Mouse (Mus musculus) limb, embryonic 14.5 days (tissue): ENCODE results near the gene Asl. TPM values are rescaled to one million over a fixed set of nuclear protein-coding genes. Genes with fewer than 3 reads are reported as not detected.

Experiments
- ATAC-seq: fragments of 200-750 bp; cut with Nextera tagmentation; 2 replicates; pipeline ENCODE4 v1.8.0; 2017; ENCODE audit warnings: low read depth, moderate number of reproducible peaks, moderate TSS enrichment; ENCODE audit not compliant: low FRiP score
- DNase-seq: peaks from one replicate; pipeline ENCODE4 v3.0.0-alpha.2; 2015; ENCODE audit warnings: low spot score
- H3K27ac ChIP-seq: fragments of 300-500 bp; sonication (generic); replicated peaks from 2 replicates; pipeline ENCODE4 v1.5.1; 2014; ENCODE audit warnings: low read depth, mild to moderate bottlenecking, low read length, moderate library complexity, mixed read lengths
- H3K27me3 ChIP-seq: fragments of 300-500 bp; sonication (generic); 2 replicates; pipeline ENCODE4 v1.6.1; 2014; ENCODE audit warnings: low read length, mixed read lengths; ENCODE audit not compliant: control insufficient read depth, insufficient read depth
- H3K36me3 ChIP-seq: fragments of 300-500 bp; sonication (generic); 2 replicates; pipeline ENCODE4 v1.6.1; 2014; ENCODE audit warnings: mild to moderate bottlenecking, low read length, moderate library complexity, mixed read lengths; ENCODE audit not compliant: control insufficient read depth, insufficient read depth
- H3K4me1 ChIP-seq: fragments of 300-500 bp; sonication (generic); 2 replicates; pipeline ENCODE4 v1.6.1; 2014; ENCODE audit warnings: antibody characterized with exemption, low read length, mixed read lengths; ENCODE audit not compliant: control insufficient read depth, insufficient read depth
- H3K4me2 ChIP-seq: fragments of 300-500 bp; sonication (generic); replicated peaks from 2 replicates; pipeline ENCODE4 v1.6.1; 2014; ENCODE audit warnings: low read depth, mild to moderate bottlenecking, low read length, moderate library complexity; ENCODE audit not compliant: severe bottlenecking
- H3K4me3 ChIP-seq: fragments of 300-500 bp; sonication (generic); replicated peaks from 2 replicates; pipeline ENCODE4 v1.5.1; 2014; ENCODE audit warnings: low read length
- H3K9ac ChIP-seq: fragments of 300-500 bp; sonication (generic); 2 replicates; pipeline ENCODE4 v1.6.1; 2014; ENCODE audit warnings: mild to moderate bottlenecking, low read depth, low read length, moderate library complexity; ENCODE audit not compliant: severe bottlenecking
- H3K9me3 ChIP-seq: fragments of 300-500 bp; sonication (generic); 2 replicates; pipeline ENCODE4 v1.6.1; 2016; ENCODE audit warnings: low read length; ENCODE audit not compliant: control insufficient read depth
- POLR2A ChIP-seq: fragments of 200-500 bp; IDR thresholded peaks from 2 replicates; pipeline ENCODE4 v1.8.0; 2012; ENCODE audit warnings: inconsistent platforms, mild to moderate bottlenecking, moderate library complexity, borderline replicate concordance; ENCODE audit not compliant: insufficient read depth, insufficient read length; ENCODE audit errors: extremely low read depth
- WGBS: fragments of 180-500 bp; shearing (Covaris S2); extraction: QIAGEN DNeasy Blood & Tissue Kit; methylation state at CpG from one replicate; pipeline ENCODE4 v1.1.7; 2014; 5-methylcytosine and 5-hydroxymethylcytosine counted together
- polyA plus RNA-seq, 2 experiments: library from polyadenylated mRNA; depleted of rRNA in 1 of 2; stranded (reverse) in 1 of 2; unstranded in 1 of 2; fragments of >200 nt; fragmentation: Nextera tagmentation in 1 of 2; extraction: Ambion mirVana in 1 of 2; gene quantifications; 2 replicates each; pipeline versions ENCODE4 v1.2.1 to v1.2.3; 2012 to 2014

Asl gene
- polyA plus RNA-seq, 2 experiments = 21.5 to 36.5 TPM

DNA sequence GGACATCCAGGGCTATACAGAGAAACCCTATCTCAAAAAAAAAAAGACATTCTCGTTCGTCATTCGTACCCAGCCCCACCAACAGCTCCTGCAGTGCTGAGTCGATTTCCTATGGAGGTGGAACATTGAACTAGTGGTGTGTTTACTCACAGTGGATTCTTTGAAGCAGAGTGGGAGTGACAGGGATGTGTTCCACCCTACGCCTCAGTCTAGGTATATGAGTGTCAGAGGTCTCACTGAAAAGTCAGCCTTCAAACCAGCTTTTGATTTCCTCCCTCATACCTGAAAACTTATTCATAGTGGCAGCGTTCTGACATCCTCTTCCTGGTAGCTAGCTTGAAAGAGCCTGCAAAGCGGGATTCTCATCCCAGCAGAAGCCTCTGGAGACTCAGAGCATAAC lies 60.6 kb downstream of the Asl start:
- no peak for ATAC-seq
- no peak for TF ChIP-seq POLR2A

DNA sequence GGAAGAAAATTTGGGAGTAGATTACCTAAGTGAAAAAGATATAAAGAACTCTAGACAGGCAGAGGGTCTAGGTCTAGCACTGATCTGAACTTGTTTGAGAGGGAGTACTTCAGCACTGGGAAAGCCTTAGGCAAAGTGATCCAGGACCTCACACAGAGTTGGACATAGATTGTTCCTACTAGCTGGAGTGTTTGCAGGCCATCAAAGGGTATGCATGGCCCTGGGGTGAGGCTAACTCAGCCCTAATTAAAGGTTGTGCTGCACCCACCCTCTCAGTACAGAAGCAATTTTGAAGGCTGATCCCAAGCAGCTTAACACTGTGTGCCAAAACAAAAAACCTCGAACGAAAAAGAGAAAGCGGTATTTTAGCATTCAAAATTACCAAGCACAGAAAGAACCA lies 62.6 kb downstream of the Asl start:
- DNase-seq (no peak), ATAC-seq (no peak)
- Histone ChIP-seq H3K9me3 (no peaks in the 10 kb centered on the region), H3K4me1 (no peaks in the 10 kb centered on the region), H3K4me2 (no peak overlapping the region), H3K4me3 (no peak overlapping the region), H3K9ac (no peak overlapping the region), H3K27ac (no peak overlapping the region), H3K27me3 (no peaks in the 10 kb centered on the region), H3K36me3 (no peaks in the 10 kb centered on the region)
- WGBS = 71% methylated on average over 3 of the region's 3 CpGs
- no peak for TF ChIP-seq POLR2A

More for the DNA sequence above, 60.6 kb downstream of the Asl start:
- Histone ChIP-seq H3K27me3 (no peaks in the 10 kb centered on the region), H3K4me2 (no peak overlapping the region), H3K27ac (no peak overlapping the region), H3K9ac (no peak overlapping the region), H3K9me3 (no peaks in the 10 kb centered on the region), H3K36me3 (peaks cover 7% of the 10 kb centered on the region), H3K4me3 (no peak overlapping the region), H3K4me1 (no peaks in the 10 kb centered on the region)
- WGBS = 83% methylated on average over 7 of the region's 7 CpGs
- no peak for DNase-seq

DNA sequence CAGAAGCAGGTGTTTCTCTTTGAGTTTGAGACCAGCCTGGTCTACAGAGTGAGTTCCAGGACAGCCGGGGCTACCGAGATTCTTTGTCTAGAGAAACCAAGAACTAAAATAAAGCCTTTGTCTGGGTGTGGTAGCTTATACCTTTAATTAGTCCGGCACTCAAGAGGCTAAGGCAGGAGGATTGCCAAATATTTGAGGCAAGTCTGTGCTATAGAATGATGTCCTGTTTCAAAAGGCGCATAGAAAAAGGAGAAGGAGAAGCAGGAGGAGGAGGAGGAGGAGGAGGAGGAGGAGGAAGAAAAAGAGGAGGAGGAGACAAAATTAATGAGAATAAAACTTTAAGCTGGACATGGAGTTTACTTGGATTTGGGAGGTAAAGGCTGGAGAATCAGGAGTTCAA lies 65.8 kb downstream of the Asl start:
- WGBS = 71% methylated on average over 4 of the region's 4 CpGs

More for the DNA sequence above, 65.8 kb downstream of the Asl start:
- no peak overlapping the region for H3K9ac ChIP-seq
- DNase-seq (no peak), ATAC-seq (no peak)
- no peak overlapping the region for H3K27ac ChIP-seq
- no peaks in the 10 kb centered on the region for H3K27me3 ChIP-seq
- H3K36me3 ChIP-seq = 0 out of 2 replicates have a peak, but pooled peaks cover 4% of the 10 kb centered on the region
- TF ChIP-seq POLR2A = no peak
- H3K4me2 ChIP-seq = no peak overlapping the region
- H3K9me3 ChIP-seq = no peaks in the 10 kb centered on the region
- H3K4me3 ChIP-seq = no peak overlapping the region
- H3K4me1 ChIP-seq = no peaks in the 10 kb centered on the region

Other genes starting within 250 kb of the Asl start
- gene Psph, start 241.8 kb downstream of the Asl start, polyA plus RNA-seq (2012; rRNA removed) = 14.5 and 15.9 TPM in 2 replicates
- gene Psph, start 241.8 kb downstream of the Asl start, polyA plus RNA-seq (2014; fragmentation: Nextera tagmentation; extraction: Ambion mirVana) = 28.5 and 34.1 TPM in 2 replicates
- gene Sumf2, start 182.3 kb downstream of the Asl start, polyA plus RNA-seq (2012; rRNA removed) = 50.1 and 55.9 TPM in 2 replicates
- gene Sumf2, start 182.3 kb downstream of the Asl start, polyA plus RNA-seq (2014; fragmentation: Nextera tagmentation; extraction: Ambion mirVana) = 53.8 and 61.3 TPM in 2 replicates
- 773 and 1,133 TPM in 2 replicates for gene Chchd2, start 141.8 kb downstream of the Asl start, polyA plus RNA-seq (2012; rRNA removed)
- gene Chchd2, start 141.8 kb downstream of the Asl start, polyA plus RNA-seq (2014; fragmentation: Nextera tagmentation; extraction: Ambion mirVana) = 901 and 959 TPM in 2 replicates
- gene Zbed5, start 133.5 kb downstream of the Asl start, polyA plus RNA-seq (2012; rRNA removed) = 8.8 and 9.1 TPM in 2 replicates
- 8.2 and 8.4 TPM in 2 replicates for gene Zbed5, start 133.5 kb downstream of the Asl start, polyA plus RNA-seq (2014; fragmentation: Nextera tagmentation; extraction: Ambion mirVana)
- gene Phkg1, start 130.7 kb downstream of the Asl start, polyA plus RNA-seq (2012; rRNA removed) = 0.29 and 0.40 TPM in 2 replicates
- gene Phkg1, start 130.7 kb downstream of the Asl start, polyA plus RNA-seq (2014; fragmentation: Nextera tagmentation; extraction: Ambion mirVana) = 0.21 TPM in 1 of 2 replicates, not detected in the other
- gene Nupr1l, start 120.7 kb downstream of the Asl start, polyA plus RNA-seq (2012; rRNA removed) = 4.3 and 4.5 TPM in 2 replicates
- gene Nupr1l, start 120.7 kb downstream of the Asl start, polyA plus RNA-seq (2014; fragmentation: Nextera tagmentation; extraction: Ambion mirVana) = 2.6 and 3.1 TPM in 2 replicates
- gene Vkorc1l1, start 87.3 kb downstream of the Asl start, polyA plus RNA-seq (2012; rRNA removed) = 35.7 and 41.8 TPM in 2 replicates
- 25.8 and 26.1 TPM in 2 replicates for gene Vkorc1l1, start 87.3 kb downstream of the Asl start, polyA plus RNA-seq (2014; fragmentation: Nextera tagmentation; extraction: Ambion mirVana)
- gene Gusb, start 26.2 kb downstream of the Asl start, polyA plus RNA-seq (2012; rRNA removed) = 37.2 and 43.5 TPM in 2 replicates
- gene Gusb, start 26.2 kb downstream of the Asl start, polyA plus RNA-seq (2014; fragmentation: Nextera tagmentation; extraction: Ambion mirVana) = 54.4 and 57.5 TPM in 2 replicates
- 16.6 and 24.2 TPM in 2 replicates for gene Crcp, start within 50 bp of the Asl start, polyA plus RNA-seq (2012; rRNA removed)
- 25.3 and 25.4 TPM in 2 replicates for gene Crcp, start within 50 bp of the Asl start, polyA plus RNA-seq (2014; fragmentation: Nextera tagmentation; extraction: Ambion mirVana)
- gene Tpst1, start 44.1 kb upstream of the Asl start, polyA plus RNA-seq (2012; rRNA removed) = 59.3 and 68.2 TPM in 2 replicates
- gene Tpst1, start 44.1 kb upstream of the Asl start, polyA plus RNA-seq (2014; fragmentation: Nextera tagmentation; extraction: Ambion mirVana) = 114 and 117 TPM in 2 replicates
- 5.5 and 7.7 TPM in 2 replicates for gene Kctd7, start 115.6 kb upstream of the Asl start, polyA plus RNA-seq (2012; rRNA removed)
- gene Kctd7, start 115.6 kb upstream of the Asl start, polyA plus RNA-seq (2014; fragmentation: Nextera tagmentation; extraction: Ambion mirVana) = 6.1 and 6.2 TPM in 2 replicates
- 20.2 and 21.7 TPM in 2 replicates for gene Rabgef1, start 142.6 kb upstream of the Asl start, polyA plus RNA-seq (2012; rRNA removed)
- 19.4 and 24.2 TPM in 2 replicates for gene Rabgef1, start 142.6 kb upstream of the Asl start, polyA plus RNA-seq (2014; fragmentation: Nextera tagmentation; extraction: Ambion mirVana)
- gene Tmem248, start 187.8 kb upstream of the Asl start, polyA plus RNA-seq (2012; rRNA removed) = 36.1 and 41.1 TPM in 2 replicates
- 42.2 and 49.6 TPM in 2 replicates for gene Tmem248, start 187.8 kb upstream of the Asl start, polyA plus RNA-seq (2014; fragmentation: Nextera tagmentation; extraction: Ambion mirVana)
- gene Sbds, start 226.3 kb upstream of the Asl start, polyA plus RNA-seq (2012; rRNA removed) = 31.3 and 51.9 TPM in 2 replicates
- 48.2 and 50.8 TPM in 2 replicates for gene Sbds, start 226.3 kb upstream of the Asl start, polyA plus RNA-seq (2014; fragmentation: Nextera tagmentation; extraction: Ambion mirVana)
- gene Tyw1, start 226.4 kb upstream of the Asl start, polyA plus RNA-seq (2012; rRNA removed) = 14.7 and 15.3 TPM in 2 replicates
- 25.3 and 29.0 TPM in 2 replicates for gene Tyw1, start 226.4 kb upstream of the Asl start, polyA plus RNA-seq (2014; fragmentation: Nextera tagmentation; extraction: Ambion mirVana)